Mouse (Mus musculus) brain, embryonic 14.5 days (tissue): ENCODE results near the gene Dld.

Experiments
- CTCF ChIP-seq: fragments of 200-500 bp; IDR thresholded peaks from 2 replicates; pipeline ENCODE4 v1.5.1; 2012; ENCODE audit warnings: inconsistent platforms, mild to moderate bottlenecking, moderate library complexity, borderline replicate concordance; ENCODE audit not compliant: insufficient read depth, insufficient read length; ENCODE audit errors: extremely low read depth
- POLR2A ChIP-seq: fragments of 200-500 bp; IDR thresholded peaks from 2 replicates; pipeline ENCODE4 v1.6.1; 2012; ENCODE audit warnings: mild to moderate bottlenecking, inconsistent platforms, borderline replicate concordance; ENCODE audit not compliant: poor library complexity, insufficient read depth, insufficient read length, severe bottlenecking; ENCODE audit errors: extremely low read depth

GRCm38 (mm10) chr12:31315961-31316360, 35.3 kb downstream of the Dld start:
- TF ChIP-seq CTCF (no peak), POLR2A (no peak)
